Mouse (Mus musculus) kidney, postnatal 10 days (tissue): ENCODE data around the gene Itpk1.
A peak's percentile ranks its signal among the peaks of the same experiment; 100 is the strongest.

Experiments
- DNase-seq: peaks from one replicate; pipeline ENCODE4 v3.0.0; 2021; ENCODE audit warnings: mixed read lengths

Gene Itpk1

DNA sequence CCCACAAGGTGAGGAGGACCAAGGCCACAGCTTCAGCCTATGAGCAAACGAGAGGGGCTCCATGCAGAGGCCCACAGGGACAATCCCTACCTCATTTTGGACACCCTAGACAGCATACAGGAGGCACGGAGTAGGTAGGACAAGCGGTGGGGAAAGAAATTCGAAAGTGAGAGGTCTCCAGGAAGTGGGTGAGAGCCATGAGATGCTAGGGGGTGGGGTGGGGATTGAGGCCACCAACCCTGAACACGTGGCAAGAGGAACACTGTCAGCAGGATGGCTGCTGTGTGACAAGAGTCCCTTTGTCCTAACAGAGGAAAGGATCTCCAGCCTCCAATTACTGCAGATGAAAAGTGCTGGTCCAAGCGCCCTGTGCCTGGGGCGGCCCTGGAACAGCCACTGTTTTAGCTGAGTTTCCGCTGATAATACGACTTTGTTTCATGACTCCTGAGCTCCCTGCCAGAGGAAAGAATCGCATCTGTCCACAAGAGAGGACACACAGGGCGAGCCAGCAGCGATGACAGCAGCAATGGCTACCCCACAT lies 82.4 kb downstream of the Itpk1 start:
- no peak for DNase-seq

DNA sequence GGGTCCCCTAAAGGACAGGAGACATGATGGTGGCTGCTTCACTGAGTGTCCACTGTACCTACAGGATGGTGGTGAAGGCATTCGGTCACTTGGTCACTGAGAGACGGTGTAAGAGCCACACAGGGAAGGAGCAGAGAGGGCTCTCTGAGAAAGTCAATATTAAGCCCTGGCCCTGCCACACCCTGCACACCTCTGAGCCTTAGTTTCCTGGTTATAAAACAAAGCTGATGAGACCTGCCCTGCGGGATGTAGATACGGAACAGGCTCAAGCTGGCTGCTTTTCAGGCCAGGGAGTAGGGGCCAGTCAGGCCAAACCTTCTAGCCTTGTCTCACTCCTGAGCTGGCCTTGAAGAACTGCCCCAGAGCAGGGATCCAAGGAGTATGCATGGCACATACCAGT lies 82.9 kb downstream of the Itpk1 start:
- no peak for DNase-seq

DNA sequence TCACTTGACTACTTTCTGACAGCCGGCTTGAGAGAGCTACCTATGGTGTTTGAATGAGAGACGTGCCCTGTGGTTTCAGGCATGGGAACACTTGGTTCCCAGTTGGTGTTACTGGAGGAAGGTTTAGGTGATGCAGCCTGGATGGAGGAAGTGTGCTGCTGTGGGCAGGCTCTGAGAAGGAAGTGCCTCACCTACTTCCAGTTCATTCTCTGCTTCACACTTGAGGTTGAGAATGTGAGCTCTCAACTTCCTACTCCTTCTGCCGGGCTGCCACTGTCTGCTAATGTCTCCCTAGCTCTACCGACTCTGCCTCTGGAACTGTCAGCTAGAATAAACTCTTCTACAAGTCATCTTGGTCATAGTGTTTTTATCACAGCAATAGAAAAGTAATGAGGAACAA lies 83.5 kb downstream of the Itpk1 start:
- no peak for DNase-seq

DNA sequence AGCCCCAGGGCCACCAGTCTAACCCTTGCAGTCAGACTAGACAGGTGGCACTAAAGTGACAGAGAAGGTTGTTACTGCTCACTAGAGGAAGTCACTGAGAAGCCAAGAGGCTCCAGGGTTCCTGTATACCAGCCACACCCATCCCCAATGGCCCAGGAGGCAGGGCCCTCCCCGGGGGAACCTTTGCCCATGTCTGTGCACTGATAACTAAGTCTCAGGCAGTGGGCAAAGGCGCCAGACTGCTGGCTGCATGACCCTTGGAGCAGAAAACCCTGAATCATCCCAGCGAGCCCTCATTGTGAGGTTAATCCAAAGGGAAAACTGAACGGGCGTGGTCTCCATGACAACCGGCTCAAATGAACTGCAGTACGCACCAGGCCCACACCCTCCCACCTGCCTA lies 84.8 kb downstream of the Itpk1 start:
- DNase-seq, result peak; percentile 56

DNA sequence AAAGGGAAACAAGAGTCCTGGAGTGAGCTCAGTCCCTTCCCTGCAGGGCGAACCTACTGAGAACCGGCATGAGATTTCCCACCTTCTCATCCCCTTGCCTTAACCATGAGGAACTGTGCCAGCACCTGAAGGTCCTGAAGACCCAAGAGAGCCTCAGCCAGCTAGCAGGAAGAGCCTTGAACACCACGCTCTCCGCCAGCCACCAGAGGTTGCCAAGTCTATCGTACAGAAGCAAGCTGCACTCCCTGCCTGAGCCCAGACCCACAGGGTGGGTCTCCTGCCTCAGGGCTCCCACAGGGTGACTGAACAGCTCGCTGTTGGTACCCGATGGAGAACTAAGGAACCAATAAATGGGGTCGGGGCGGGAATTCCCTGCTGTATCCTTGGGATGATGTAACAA lies 86.6 kb downstream of the Itpk1 start:
- DNase-seq, result no peak

DNA sequence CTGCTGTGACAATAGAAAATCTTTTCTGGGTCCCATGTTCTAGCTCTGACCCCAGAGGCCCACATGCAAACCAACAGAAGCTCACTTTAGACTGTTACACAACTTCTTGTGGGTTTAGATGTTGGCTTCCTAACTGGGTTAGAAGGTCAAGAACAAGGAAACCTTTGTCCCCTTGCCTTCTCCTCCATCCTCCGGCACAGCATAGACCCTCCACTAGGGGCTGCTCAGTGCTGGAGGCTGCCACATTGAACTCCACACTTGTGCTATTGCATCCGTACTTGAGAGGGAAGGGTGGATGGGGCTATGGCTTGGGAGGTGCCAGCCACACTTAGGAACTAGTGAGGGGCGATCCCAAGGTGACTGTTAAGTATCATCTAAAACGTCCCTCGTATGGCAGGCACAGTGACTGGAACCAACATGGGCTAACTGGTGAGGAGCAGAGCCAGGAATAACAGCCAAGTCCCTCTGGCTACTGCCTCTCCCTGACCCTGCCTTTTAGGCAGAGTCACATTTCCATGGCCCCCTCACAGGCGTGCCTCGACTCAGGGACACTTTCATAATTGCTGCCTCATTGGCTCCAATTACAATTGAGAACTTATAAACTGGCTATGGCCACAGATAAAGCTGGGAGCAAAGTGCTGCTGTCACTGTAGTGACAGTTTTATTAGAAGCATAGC lies 87.7 kb downstream of the Itpk1 start:
- no peak for DNase-seq

DNA sequence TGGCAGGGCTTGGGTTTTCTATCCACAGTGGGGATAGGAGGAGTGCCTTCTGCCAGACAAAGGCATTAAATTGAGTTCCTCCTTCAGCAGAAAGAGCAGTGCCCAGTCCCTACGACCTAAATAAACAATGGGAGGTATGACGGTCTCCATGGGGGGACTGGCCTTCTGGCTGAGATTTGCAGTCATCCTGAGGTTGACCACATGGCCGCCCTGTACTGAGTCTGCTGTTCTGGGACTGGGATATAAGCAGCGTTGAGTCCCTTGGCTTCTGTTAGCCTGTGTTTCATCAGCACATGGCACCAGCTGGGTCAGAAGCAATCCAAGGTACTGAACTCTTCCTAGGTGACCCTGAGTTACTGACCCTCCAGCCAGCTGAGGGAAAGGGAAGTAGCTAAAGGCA lies 88.5 kb downstream of the Itpk1 start:
- DNase-seq, result no peak

DNA sequence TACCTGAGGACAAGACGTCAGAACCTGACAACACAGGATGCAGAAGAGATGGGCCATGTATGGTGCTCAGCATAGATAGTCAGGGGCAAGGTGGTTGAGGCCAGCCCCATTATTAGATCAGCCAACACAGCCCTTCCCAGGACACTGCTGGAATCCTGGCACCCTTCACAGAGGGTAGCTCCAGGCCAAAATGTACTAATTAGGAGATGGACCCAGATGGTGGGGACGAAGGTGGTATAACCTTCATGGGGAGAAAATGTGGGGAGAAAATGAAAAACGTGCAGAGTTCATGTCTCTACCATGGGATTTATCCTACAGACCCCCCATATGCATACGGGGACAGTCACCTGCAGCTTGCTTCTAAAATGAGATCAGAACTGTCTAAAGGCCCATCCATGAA lies 91.3 kb downstream of the Itpk1 start:
- no peak for DNase-seq

DNA sequence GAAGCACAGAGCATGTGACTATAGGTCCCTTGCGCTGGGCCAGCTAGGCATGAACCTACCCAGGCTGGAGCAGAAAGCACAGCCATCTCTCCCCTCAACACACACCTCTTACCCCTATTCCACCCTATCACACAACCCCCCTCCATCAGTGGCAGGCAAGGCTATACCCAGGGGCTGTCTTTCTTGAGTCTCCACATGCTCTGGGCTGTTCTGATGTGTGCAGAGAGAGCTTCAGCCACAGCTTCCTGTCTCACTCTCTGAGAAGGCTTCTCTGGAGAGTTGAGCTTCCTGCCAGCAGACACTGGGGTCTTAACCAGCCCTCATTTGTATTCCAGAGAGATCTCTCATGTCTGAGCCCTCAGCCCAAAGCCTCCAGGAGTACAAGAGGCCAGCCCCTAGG lies 92.3 kb downstream of the Itpk1 start:
- no peak for DNase-seq

DNA sequence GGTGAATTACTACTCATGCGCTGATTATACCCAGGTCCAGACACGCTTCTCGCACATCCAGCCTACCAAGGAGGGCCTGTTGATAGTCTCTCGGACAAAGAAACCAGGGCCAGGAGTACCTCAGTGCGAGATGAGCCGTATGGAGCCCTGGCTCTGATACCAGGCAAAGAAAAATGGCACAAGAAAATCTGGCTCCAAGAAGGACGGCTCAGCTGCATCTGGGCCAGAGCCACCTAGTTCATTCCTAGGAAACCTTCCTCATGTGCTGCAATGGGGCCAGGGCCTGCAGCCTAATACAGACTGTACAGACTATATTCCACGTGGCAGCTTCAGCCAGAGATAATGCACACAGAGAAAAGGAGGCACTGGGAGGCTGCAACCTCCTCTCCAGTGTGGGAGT lies 93.8 kb downstream of the Itpk1 start:
- DNase-seq, result no peak

DNA sequence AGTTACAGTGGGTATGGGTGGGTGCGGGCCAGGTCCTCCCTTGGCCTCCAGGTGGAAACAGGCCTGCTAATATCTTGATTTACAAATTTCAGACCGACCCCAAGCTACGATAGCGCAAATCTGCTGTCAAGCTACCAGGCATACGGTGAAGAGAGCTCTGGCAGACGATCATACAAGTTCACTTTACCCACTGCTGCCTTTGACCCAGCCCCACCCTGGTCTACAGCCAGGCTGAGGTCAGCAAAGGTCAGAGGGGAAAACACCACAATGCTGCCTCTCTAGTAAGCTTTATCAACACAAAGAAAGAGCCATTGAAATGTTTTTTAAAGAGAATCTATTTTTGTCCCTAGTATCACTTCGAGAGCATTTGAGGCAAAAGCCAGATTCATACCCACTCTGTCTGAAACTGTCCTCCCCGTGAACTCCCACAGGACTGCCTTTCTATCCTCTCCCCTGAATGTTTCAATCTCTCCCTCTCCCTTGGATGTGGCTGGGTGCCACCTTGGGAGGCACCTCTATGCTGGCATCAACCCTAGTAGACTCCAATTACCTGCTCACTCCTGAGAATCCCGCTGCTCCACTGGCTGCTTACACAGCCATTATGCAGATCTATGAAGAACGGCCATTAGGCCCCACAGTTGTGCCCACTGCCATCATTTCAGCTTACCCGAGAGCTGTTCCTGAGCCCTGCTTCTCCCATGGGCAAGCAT lies 96.8 kb downstream of the Itpk1 start:
- no peak for DNase-seq

DNA sequence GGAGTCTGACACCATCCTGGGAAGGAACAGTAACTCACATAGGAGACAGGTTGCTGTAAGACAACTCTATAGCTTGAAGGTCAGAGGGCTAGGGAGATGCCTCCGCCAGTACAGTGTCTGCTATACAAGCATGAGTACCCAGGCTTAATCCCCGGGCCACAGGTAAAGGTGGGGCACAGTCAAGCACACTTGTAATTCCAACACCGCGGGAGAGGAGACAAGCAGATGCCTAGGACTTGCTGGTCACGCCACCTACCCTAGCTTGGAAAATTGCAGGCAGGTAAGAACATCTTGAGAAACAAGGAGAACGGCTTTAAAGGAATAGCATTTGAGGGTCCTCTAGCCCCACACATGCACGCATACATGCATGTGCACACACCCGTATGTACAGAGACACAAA lies 97.7 kb downstream of the Itpk1 start:
- no peak for DNase-seq

DNA sequence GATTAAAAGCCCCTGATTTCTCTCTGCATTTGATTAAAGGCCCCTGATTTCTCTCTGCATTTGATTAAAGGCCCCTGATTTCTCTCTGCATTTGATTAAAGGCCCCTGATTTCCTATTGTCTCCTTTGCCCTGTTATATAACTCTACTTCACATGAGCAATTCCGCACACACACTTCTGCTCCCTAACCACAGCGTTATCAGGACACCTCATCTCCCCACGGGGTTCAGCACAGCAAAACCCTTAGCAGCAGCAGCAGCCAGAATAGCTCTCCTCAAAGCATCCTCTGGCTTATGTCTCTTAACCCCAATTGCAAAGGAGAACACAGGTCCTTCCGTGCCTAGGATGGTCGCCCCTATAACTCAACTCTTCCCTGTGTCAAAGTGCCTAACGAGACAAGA lies 99.1 kb downstream of the Itpk1 start:
- no peak for DNase-seq

DNA sequence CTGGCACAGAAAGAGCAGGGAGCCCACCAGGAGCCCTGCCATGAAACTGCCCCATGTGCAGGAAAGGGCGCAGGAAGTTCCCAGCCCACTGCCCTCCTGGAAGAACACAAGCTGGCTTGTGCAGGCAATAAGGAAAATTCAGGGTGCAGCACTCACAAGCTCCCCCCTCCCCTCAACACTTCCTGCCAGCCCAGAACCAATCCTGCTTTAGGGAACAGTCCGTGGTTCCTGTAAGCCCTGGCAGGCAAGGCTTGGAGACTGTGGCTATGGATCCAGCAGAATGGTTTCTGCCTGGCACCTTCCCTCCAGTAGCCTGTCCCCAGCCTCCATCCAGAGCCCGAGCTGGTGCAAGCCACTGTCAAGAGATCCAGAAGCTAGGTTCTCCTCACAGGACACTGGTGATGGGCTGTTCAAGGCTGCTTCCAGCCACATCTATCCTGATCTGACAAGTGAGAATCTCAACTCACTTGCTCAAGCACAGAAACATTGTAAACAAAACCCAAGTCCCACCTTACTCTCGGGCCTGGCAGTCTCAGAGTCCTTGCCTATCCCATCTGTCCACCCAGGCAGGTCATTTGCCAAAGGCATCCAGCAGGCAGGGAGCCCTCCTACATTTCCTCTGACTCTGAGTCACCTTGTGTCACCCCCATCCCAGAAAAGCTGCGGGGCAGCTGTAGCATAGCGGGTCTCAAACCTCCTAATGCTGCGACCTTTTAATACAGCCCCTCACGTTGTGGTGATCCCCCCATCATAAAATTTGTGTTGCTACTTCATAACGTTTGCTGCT lies 102.3 kb downstream of the Itpk1 start:
- no peak for DNase-seq

DNA sequence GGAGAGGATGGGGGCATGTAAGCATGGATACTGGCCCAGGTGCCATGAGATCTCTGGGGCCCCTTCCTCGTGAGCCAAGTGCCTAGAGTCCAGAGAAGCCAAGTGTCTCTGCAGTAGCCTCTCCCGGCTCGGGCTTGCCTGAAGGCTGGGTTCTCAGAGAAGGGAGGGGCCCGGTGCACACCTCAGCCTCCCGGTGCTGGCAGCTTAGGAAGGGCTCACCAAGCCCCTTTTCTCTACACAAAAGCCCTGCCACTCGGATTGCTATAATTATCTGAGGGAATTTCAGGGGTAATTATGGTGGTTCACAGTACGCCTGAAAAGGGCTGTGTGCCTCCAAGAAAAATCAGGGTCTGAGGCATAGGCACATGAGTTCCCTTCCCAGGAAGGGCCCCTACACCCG lies 102.9 kb downstream of the Itpk1 start:
- no peak for DNase-seq

DNA sequence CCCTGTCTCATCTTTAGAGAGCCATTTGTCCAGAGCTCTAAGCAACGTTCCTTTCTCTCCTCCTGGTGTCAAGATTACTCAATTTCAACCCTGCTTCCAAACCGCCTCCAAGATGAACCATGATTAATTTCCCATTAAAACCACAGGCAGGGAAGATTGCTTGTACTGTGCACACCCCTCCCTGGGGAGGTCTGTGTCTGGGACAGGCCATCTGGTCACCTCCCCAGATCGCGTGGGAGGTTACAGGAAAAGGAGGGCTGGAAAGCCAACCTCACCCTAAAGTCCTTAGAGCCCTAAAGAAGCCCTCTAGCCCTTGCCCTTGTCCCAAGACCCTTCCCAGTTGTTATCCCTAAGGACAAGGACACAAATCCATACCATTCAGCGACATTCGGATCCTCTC lies 104.4 kb downstream of the Itpk1 start:
- DNase-seq, result no peak

DNA sequence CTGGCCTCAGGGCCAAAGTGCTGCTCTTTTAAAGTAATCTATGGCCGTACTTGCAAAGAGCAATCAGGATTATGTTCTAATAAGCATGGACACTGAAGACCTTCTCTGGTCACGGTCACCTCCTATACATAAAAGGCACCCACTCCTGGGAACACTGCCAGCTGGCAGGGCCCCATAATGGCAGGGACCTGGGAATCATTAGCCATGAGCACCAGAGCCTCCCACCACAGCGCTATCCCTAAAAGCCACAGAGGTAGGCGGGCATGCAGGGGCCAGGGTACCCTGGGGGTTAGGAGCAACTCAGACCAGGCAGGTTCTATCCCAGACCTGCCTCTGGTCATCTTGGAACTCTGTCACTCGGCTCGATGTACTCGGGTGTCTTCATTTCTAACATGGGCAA lies 104.9 kb downstream of the Itpk1 start:
- peak; percentile 83 for DNase-seq

DNA sequence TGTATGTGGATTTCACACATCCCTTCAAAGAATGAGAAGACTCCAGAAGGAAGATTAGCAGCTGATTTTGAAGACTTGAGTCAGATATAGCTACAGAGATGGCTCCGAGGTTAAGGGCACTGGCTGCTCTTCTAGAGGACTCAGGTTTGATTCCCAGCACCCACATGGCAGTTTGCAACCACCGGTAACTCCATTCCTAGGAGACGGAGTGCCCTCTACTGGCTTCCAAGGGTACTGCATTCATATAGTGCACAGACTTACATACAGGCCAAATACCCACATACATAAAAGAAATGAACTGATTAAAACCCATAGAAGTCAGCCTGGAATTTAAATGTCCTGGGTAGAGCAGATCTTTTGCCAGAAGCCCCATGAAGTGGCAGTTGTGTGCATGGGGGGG lies 106.2 kb downstream of the Itpk1 start:
- no peak for DNase-seq

DNA sequence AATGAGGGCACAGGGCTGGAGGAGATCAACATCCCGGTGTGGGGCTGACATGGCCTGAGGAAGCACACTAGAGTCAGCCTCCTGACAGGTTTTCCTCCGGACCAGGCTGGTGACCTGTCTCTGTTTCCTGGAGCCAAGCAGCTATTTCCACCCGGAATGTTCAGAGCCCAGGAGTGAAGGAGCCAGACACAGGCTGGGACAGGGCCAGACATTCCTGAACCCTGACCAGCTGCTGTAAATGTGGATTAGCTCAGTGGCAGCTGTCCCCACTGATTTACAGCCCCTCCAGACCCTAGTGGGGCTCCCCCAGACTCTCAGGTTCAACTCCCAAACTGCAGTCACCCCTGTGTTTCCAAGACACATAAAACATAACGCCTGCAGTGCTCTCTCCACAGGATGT lies 107.3 kb downstream of the Itpk1 start:
- DNase-seq, result peak; percentile 79

DNA sequence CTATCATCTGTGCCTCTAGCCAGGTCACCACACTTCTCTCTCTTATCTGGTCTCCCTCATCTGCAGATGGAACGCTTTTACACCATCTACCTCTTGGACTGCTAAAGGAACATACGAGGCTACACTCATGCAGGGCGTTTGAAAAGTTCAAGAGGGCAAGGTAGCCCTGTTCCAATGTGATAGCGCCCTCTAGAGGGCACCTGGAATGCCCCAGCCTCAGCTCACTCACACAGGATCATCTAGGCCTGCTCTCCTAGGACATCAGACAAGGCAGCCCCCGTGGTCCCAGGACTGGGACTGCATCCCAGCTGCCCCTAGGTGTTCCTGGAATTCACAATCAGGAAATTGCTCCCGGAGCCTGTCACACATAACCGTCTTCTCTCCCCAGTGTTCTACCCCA lies 108.3 kb downstream of the Itpk1 start:
- DNase-seq, result peak; percentile 39

DNA sequence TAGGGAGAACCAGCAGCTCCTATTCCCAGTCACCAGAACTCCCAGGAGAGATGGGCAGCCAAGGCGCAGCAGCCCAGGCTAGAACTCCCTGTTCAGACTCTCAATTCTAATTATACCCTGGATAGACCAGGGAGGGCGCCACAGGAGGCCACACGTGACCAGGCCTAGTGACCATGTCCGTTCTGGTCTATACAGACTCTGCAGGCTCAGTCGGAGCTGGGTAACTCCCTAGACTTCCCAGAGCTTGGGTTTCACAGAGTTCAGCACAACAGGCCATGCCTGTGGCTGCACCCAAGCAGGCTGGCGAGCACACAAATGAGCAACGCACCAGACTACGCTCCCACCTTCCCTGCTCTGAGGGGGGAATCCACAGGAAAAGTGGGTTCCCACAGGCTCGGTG lies 110.1 kb downstream of the Itpk1 start:
- DNase-seq, result no peak

DNA sequence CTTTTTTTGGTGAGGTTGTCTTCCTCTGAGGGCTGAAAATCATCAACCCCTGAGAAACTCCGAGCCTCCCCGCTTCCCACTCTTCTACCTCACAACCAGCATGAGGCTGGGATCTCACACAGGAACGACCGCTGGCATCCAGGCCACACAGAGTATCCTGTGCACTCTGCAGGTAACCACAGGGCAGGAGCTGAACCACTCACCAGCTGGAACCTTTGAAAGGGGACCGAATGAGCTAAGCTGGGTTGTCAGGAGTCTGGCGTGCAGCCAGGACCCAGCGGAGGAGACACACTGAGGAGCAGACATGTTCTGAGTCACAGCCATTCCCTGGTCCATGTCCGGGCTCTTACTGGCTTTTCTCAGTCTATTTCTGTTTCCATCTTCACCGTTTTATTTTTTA lies 111.0 kb downstream of the Itpk1 start:
- peak; percentile 74 for DNase-seq

DNA sequence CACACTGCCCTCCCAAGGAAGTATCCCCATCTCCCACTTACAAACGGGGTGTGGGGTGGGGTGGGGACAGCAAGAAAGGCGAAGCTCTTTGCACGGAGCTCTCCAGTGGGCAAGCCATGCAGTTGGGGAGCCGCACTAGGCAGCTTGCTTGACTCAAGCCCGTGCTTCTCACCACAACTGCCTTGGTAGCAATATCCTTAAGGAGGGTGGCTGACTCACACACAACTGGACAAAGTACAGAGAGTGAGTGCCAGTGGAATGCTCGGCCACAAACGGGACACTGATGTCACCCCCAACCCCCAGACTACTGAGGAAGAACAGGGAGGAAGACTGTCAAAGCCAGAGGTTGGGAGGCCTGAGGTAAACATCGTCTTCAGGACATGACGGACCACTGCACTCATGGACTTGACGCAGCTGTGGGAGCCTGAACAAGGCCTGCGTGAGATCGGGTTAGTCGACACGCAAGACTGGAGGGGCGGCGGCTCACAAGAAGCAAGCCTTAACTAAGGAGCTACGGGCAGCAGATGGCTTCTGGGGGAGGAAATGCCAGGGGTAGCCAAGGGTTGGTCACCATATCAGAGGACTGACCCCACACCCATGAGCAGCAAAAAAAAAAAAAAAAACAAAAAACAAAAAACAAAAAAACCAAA lies 113.9 kb downstream of the Itpk1 start:
- DNase-seq, result no peak
